Mouse (Mus musculus) limb, embryonic 11.5 days (tissue): Measurements from ENCODE around the gene Dmap1. TPM values are rescaled to one million over a fixed set of nuclear protein-coding genes. Genes with fewer than 3 reads are reported as not detected.
A peak's percentile ranks its signal among the peaks of the same experiment; 100 is the strongest.

Experiments used
- ATAC-seq: fragments of 200-750 bp; cut with Nextera tagmentation; 2 replicates; pipeline ENCODE4 v1.8.0; 2017; ENCODE audit warnings: low read depth; ENCODE audit not compliant: insufficient number of reproducible peaks, low FRiP score, low TSS enrichment
- DNase-seq: peaks from one replicate; pipeline ENCODE4 v3.0.0-alpha.2; 2015; ENCODE audit warnings: low spot score
- H3K27ac ChIP-seq: fragments of 300-500 bp; sonication (generic); replicated peaks from 2 replicates; pipeline ENCODE4 v1.5.1; 2014; ENCODE audit warnings: low read depth, mild to moderate bottlenecking, low read length
- H3K27me3 ChIP-seq: fragments of 300-500 bp; sonication (generic); 2 replicates; pipeline ENCODE4 v1.6.1; 2014; ENCODE audit warnings: mild to moderate bottlenecking, low read length, mixed read lengths; ENCODE audit not compliant: control insufficient read depth, insufficient read depth
- H3K36me3 ChIP-seq: fragments of 300-500 bp; sonication (generic); 2 replicates; pipeline ENCODE4 v1.6.1; 2014; ENCODE audit warnings: mild to moderate bottlenecking, low read length, moderate library complexity, mixed read lengths; ENCODE audit not compliant: control insufficient read depth, insufficient read depth
- H3K4me1 ChIP-seq: fragments of 300-500 bp; sonication (generic); 2 replicates; pipeline ENCODE4 v1.6.1; 2014; ENCODE audit warnings: low read length, mixed read lengths; ENCODE audit not compliant: control insufficient read depth, insufficient read depth
- H3K4me2 ChIP-seq: fragments of 300-500 bp; sonication (generic); 2 replicates; pipeline ENCODE4 v1.6.1; 2014; ENCODE audit warnings: low read depth, mild to moderate bottlenecking, moderate library complexity; ENCODE audit not compliant: severe bottlenecking
- H3K4me3 ChIP-seq: fragments of 300-500 bp; sonication (generic); 2 replicates; pipeline ENCODE4 v1.5.1; 2014; ENCODE audit warnings: low read depth, low read length
- H3K9ac ChIP-seq: fragments of 300-500 bp; sonication (generic); 2 replicates; pipeline ENCODE4 v1.6.1; 2014; ENCODE audit warnings: mild to moderate bottlenecking, low read length
- H3K9me3 ChIP-seq: fragments of 300-500 bp; sonication (generic); 2 replicates; pipeline ENCODE4 v1.6.1; 2016; ENCODE audit warnings: low read length; ENCODE audit not compliant: control insufficient read depth
- WGBS: fragments of 180-500 bp; shearing (Covaris S2); extraction: QIAGEN DNeasy Blood & Tissue Kit; methylation state at CpG from one replicate; pipeline ENCODE4 v1.1.7; 2014; 5-methylcytosine and 5-hydroxymethylcytosine counted together
- polyA plus RNA-seq: library from polyadenylated mRNA; unstranded; fragments of >200 nt; fragmentation: Nextera tagmentation; extraction: Ambion mirVana; gene quantifications from 2 replicates; pipeline ENCODE4 v1.2.1, GENCODE M21; 2014

The Dmap1 gene
- polyA plus RNA-seq, 1 experiment from 2014 or later, result 90.5 TPM

DNA sequence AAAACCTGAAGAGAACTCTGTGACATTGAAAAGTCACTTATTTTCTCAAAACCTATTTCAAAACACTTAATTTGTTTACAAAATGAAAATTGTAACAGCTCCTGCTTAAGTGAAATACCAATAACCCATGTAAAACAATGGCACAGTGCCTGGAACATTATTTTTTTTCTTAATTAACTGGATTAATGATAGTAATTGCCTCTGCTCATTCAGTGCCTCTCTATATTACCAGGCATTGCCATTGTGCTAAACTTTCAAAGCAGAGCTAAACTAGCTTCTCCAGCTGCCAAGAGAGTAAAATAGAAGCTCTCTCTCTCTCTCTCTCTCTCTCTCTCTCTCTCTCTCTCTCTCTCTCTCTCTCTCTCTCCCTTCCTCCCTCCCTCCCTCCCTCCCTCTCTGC, 390 bp upstream of the Dmap1 start:
- DNase-seq, result no peak
- Histone ChIP-seq H3K27ac (no peak overlapping the region), H3K27me3 (no peaks in the 10 kb centered on the region), H3K36me3 (no peaks in the 10 kb centered on the region; the same call in 1 of the 2 replicates), H3K4me2 (peak overlapping the region; percentile 84; the same call in 1 of the 2 replicates), H3K9ac (no peak overlapping the region), H3K4me3 (peak overlapping the region; percentile 87; the same call in 1 of the 2 replicates), H3K4me1 (peaks cover 4% of the 10 kb centered on the region), H3K9me3 (no peaks in the 10 kb centered on the region)
- no peak for ATAC-seq

GRCm38 (mm10) chr4:117680963-117681362, 1.1 kb downstream of the Dmap1 start:
- Histone ChIP-seq H3K4me3 (no peak overlapping the region), H3K4me1 (peaks cover 4% of the 10 kb centered on the region), H3K9ac (no peak overlapping the region), H3K27ac (no peak overlapping the region), H3K36me3 (no peaks in the 10 kb centered on the region; the same call in 1 of the 2 replicates), H3K9me3 (no peaks in the 10 kb centered on the region), H3K4me2 (peak overlapping the region; percentile 84), H3K27me3 (no peaks in the 10 kb centered on the region)
- WGBS, result 83% methylated on average over 6 of the region's 6 CpGs
- ATAC-seq (no peak), DNase-seq (no peak)

DNA sequence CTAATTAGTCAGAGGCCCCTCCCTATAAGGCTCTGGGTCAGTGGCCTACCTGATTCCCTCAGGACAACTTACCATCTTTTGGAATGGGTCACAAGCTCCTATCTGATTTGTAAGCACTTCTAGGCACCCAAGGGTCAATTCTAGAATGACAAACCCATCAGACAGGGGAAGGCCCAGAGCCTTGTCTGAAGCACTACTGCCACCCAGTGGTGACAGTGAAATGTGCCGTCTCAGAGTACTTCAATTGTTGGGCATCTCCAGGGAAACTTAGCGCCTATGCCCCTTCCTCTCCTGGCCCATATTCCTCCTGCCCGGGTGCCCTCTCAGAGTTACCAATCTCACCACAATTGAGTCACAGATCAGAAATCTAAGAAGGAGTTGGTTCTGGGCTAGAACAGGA, 5.2 kb downstream of the Dmap1 start:
- no peak overlapping the region for H3K4me3 ChIP-seq
- 21% methylated on average over 3 of the region's 3 CpGs for WGBS
- no peaks in the 10 kb centered on the region for H3K9me3 ChIP-seq
- no peak for ATAC-seq
- H3K4me1 ChIP-seq, result peaks cover 4% of the 10 kb centered on the region
- DNase-seq, result peak; percentile 91
- H3K9ac ChIP-seq, result no peak overlapping the region
- H3K36me3 ChIP-seq, result peaks cover 16% of the 10 kb centered on the region
- no peak overlapping the region for H3K27ac ChIP-seq
- H3K4me2 ChIP-seq, result no peak overlapping the region
- H3K27me3 ChIP-seq, result no peaks in the 10 kb centered on the region

- Histone ChIP-seq H3K27me3 (no peaks in the 10 kb centered on the region), H3K4me3 (no peak overlapping the region), H3K9ac (no peak overlapping the region), H3K9me3 (no peaks in the 10 kb centered on the region), H3K4me1 (no peaks in the 10 kb centered on the region), H3K27ac (no peak overlapping the region), H3K36me3 (peaks cover 16% of the 10 kb centered on the region), H3K4me2 (no peak overlapping the region)
- no peak for DNase-seq
- WGBS, result 84% methylated on average over 3 of the region's 3 CpGs
- ATAC-seq, result no peak
Observed at GRCm38 (mm10) chr4:117673901-117674300, 8.2 kb downstream of the Dmap1 start.

DNA sequence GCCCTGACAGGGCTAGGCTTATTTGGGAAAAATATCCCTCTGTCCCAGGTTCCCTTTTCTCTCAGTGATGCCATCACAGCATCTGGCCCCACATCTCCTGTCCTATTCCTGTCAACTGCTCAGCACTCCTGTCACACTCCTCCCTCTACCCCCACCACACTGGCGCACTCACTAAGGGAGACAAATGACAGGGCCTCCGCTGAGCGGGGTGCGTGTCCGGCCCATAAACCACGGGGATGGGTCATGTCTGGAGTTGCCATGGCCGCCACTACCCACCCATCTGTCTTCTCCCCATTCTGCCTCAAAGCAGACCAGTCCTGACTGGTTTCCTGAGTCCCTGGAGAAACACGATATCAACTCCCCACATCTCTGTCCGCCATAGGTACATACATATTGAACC, 10.0 kb downstream of the Dmap1 start:
- Histone ChIP-seq H3K9me3 (no peaks in the 10 kb centered on the region), H3K4me1 (no peaks in the 10 kb centered on the region), H3K4me2 (no peak overlapping the region), H3K9ac (no peak overlapping the region), H3K27me3 (no peaks in the 10 kb centered on the region), H3K36me3 (peaks cover 16% of the 10 kb centered on the region), H3K4me3 (no peak overlapping the region), H3K27ac (no peak overlapping the region)
- DNase-seq (peak; percentile 19), ATAC-seq (no peak)
- WGBS, result 67% methylated on average over 9 of the region's 9 CpGs

DNA sequence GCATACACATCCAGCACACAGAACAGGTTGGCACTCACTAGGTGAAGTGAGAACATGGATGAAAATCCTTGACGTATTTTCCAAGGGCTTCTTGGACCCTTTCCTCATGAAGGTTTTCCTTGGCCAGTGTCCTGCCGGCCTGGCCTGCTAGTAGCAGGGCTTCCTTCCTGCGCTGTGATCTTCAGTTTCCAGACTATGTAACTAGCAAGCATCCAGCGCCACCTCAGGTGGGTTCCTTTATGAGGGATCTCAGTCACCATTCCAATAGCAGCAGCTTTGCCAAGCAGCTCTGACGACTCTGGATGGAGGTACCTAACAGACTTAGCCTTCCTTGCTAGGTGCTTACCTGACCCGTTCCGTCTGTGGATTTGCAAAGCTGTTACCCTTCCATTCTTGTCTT, 12.2 kb downstream of the Dmap1 start:
- no peaks in the 10 kb centered on the region for H3K27me3 ChIP-seq
- no peaks in the 10 kb centered on the region for H3K4me1 ChIP-seq
- H3K36me3 ChIP-seq, result peaks cover 9% of the 10 kb centered on the region
- no peak overlapping the region for H3K9ac ChIP-seq
- no peak overlapping the region for H3K4me2 ChIP-seq
- no peak for ATAC-seq
- DNase-seq, result peak; percentile 19
- H3K27ac ChIP-seq, result no peak overlapping the region
- WGBS, result 76% methylated on average over 7 of the region's 7 CpGs
- no peaks in the 10 kb centered on the region for H3K9me3 ChIP-seq
- no peak overlapping the region for H3K4me3 ChIP-seq

GRCm38 (mm10) chr4:117666054-117666453, 16.0 kb downstream of the Dmap1 start:
- Histone ChIP-seq H3K27me3 (no peaks in the 10 kb centered on the region), H3K4me1 (no peaks in the 10 kb centered on the region)
- 64% methylated on average over 8 of the region's 8 CpGs for WGBS

DNA sequence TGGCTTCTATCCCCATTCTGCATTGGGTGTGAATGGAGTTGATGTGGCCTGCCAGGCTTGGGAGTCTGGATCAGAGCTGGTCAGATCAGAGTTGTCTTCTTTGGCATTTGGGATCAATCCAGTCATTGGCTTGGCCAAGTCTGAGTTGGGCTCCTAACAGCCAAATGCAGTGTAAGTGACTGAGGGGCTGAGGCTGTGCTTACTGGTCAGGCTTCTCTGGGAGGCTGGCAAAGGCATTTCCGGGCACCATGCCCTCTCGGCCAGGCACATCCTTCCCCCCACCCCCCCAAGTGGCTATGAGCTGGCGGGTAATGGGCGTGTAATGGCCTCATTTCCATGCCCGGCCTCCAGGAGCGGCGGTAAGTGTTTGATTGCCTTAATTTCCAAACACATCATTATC, 16.5 kb downstream of the Dmap1 start:
- Histone ChIP-seq H3K4me1 (no peaks in the 10 kb centered on the region), H3K4me2 (no peak overlapping the region), H3K27ac (no peak overlapping the region), H3K4me3 (no peak overlapping the region), H3K36me3 (peaks cover 3% of the 10 kb centered on the region), H3K9me3 (no peaks in the 10 kb centered on the region), H3K9ac (no peak overlapping the region), H3K27me3 (no peaks in the 10 kb centered on the region)
- 61% methylated on average over 7 of the region's 7 CpGs for WGBS
- ATAC-seq, result no peak
- DNase-seq, result peak; percentile 19

More at GRCm38 (mm10) chr4:117666054-117666453, 16.0 kb downstream of the Dmap1 start:
- H3K27ac ChIP-seq, result no peak overlapping the region
- ATAC-seq (no peak), DNase-seq (no peak)
- no peak overlapping the region for H3K4me2 ChIP-seq
- no peaks in the 10 kb centered on the region for H3K9me3 ChIP-seq
- peaks cover 2% of the 10 kb centered on the region for H3K36me3 ChIP-seq
- no peak overlapping the region for H3K9ac ChIP-seq
- no peak overlapping the region for H3K4me3 ChIP-seq

DNA sequence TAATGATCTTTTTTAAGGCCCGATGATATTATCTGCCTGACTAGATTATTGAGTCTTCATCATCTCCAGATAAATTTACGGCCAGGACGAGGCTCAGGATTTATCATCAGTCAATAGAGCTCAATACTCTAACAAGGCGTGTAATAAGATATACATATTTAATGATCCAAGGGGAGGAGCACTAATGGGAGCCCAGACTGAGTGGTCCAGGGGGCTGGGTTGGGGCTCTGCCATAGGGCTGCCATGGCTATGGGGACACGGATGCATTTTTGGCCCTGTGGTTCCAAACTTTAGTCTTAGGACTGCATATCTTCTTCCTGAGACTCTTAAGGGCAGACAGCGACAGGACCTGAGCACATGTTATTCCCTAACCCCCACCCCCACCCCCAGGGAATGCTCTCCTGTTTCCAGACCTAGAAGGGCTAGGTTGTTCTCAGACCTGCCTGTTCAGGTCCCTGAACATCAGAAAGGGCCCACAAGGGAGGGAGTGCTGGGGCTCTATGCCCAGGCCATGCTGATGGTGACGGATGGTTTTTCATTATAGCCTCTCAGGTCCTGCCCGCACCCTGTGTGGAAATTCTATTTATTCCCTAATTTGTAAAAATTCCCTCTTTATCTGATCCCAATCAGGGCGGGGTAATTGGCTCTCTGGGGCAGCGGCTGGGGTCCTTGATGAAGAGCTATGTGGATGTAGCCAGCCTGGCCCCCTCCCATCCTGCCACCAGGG, 17.5 kb downstream of the Dmap1 start:
- Histone ChIP-seq H3K4me2 (no peak overlapping the region), H3K4me3 (no peak overlapping the region), H3K4me1 (peaks cover 5% of the 10 kb centered on the region), H3K27me3 (no peaks in the 10 kb centered on the region), H3K27ac (no peak overlapping the region), H3K36me3 (peaks cover 3% of the 10 kb centered on the region), H3K9ac (no peak overlapping the region), H3K9me3 (no peaks in the 10 kb centered on the region)
- WGBS, result 79% methylated on average over 10 of the region's 10 CpGs
- DNase-seq, result no peak
- no peak for ATAC-seq
